Mouse (Mus musculus) stomach, embryonic 16.5 days (tissue): Measurements from ENCODE around the gene Slco2a1. TPM values are rescaled to one million over a fixed set of nuclear protein-coding genes. Genes with fewer than 3 reads are reported as not detected.
A peak's percentile ranks its signal among the peaks of the same experiment; 100 is the strongest.

ENCODE experiments used
- ATAC-seq: fragments of 200-750 bp; cut with Nextera tagmentation; 2 replicates; pipeline ENCODE4 v1.8.0; 2017; ENCODE audit warnings: moderate number of reproducible peaks, moderate TSS enrichment; ENCODE audit not compliant: insufficient read depth, low FRiP score
- H3K27ac ChIP-seq: fragments of 300-500 bp; sonication (generic); 2 replicates; pipeline ENCODE4 v1.5.1; 2014; ENCODE audit warnings: low read length
- H3K27me3 ChIP-seq: fragments of 300-500 bp; sonication (generic); 2 replicates; pipeline ENCODE4 v1.6.1; 2014; ENCODE audit warnings: low read length, control low read depth, mixed read lengths; ENCODE audit not compliant: control insufficient read depth, insufficient read depth
- H3K36me3 ChIP-seq: fragments of 300-500 bp; sonication (generic); 2 replicates; pipeline ENCODE4 v1.6.1; 2014; ENCODE audit warnings: low read length; ENCODE audit not compliant: control insufficient read depth, insufficient read depth
- H3K4me1 ChIP-seq: fragments of 300-500 bp; sonication (generic); 2 replicates; pipeline ENCODE4 v1.6.1; 2014; ENCODE audit warnings: low read length, control low read depth, mixed read lengths; ENCODE audit not compliant: control insufficient read depth, insufficient read depth
- H3K4me2 ChIP-seq: fragments of 300-500 bp; sonication (generic); 2 replicates; pipeline ENCODE4 v1.6.1; 2014; ENCODE audit warnings: low read depth, low read length, mixed read lengths
- H3K4me3 ChIP-seq: fragments of 300-500 bp; sonication (generic); replicated peaks from 2 replicates; pipeline ENCODE4 v1.5.1; 2014; ENCODE audit warnings: mild to moderate bottlenecking, low read length
- H3K9ac ChIP-seq: fragments of 300-500 bp; sonication (generic); 2 replicates; pipeline ENCODE4 v1.6.1; 2014; ENCODE audit warnings: low read length
- H3K9me3 ChIP-seq: fragments of 300-500 bp; sonication (generic); replicated peaks from 2 replicates; pipeline ENCODE4 v1.6.1; 2016; ENCODE audit warnings: low read length, control low read depth; ENCODE audit not compliant: control insufficient read depth
- WGBS: fragments of 180-500 bp; shearing (Covaris S2); extraction: QIAGEN DNeasy Blood & Tissue Kit; methylation state at CpG from one replicate; pipeline ENCODE4 v1.1.7; 2014; 5-methylcytosine and 5-hydroxymethylcytosine counted together
- polyA plus RNA-seq: library from polyadenylated mRNA; unstranded; fragments of >200 nt; fragmentation: Nextera tagmentation; extraction: Ambion mirVana; gene quantifications from 2 replicates; pipeline ENCODE4 v1.2.1, GENCODE M21; 2015

The Slco2a1 gene
- polyA plus RNA-seq, 1 experiment from 2014 or later, result 11.8 TPM

DNA sequence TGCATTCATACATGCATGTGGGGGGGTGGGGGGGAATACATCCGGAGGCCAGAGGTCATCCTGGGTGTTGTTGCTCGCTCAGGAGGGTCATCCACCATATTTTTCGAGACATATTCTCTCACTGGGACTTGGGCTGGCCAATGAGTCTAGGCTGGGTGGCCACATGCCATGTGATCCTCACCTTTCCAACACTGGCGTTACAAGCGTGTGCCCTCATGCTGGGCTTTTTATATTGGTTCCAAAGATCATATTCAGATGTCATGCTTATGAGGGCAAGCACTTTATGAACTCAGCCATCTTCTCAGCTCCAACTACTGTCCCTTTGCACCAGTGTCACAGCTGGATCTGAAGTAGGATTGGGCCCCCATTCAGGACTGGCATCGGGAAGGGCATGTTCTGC, 75.1 kb downstream of the Slco2a1 start:
- WGBS, result 92% methylated on average over 6 of the region's 6 CpGs
- Histone ChIP-seq H3K36me3 (no peaks in the 10 kb centered on the region), H3K27ac (no peak overlapping the region), H3K9me3 (no peaks in the 10 kb centered on the region), H3K27me3 (no peaks in the 10 kb centered on the region), H3K9ac (no peak overlapping the region), H3K4me1 (no peaks in the 10 kb centered on the region), H3K4me2 (no peak overlapping the region), H3K4me3 (no peak overlapping the region)
- ATAC-seq, result no peak

DNA sequence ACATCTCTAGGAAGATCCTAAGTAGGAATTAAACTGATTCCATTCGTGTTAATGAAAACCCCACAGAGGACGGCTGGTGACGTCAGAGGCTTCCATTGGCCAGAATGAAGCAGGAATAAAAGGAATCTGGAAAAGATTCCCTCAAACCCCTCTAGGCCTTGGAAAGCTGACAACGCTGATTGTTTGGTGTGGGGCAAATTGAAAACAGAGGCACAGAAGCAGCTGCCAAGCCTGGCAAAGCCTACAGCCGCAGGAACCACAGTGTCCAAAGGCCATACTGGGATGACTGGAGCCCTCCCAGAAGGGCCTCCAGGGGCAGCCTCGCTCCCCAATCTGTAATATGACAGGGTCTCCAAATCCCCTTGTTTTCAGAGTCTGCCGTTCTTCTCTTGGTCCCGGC, 78.3 kb downstream of the Slco2a1 start:
- Histone ChIP-seq H3K9me3 (no peaks in the 10 kb centered on the region), H3K27me3 (no peaks in the 10 kb centered on the region), H3K36me3 (no peaks in the 10 kb centered on the region), H3K4me3 (no peak overlapping the region), H3K4me1 (no peaks in the 10 kb centered on the region), H3K4me2 (no peak overlapping the region), H3K27ac (no peak overlapping the region), H3K9ac (no peak overlapping the region)
- whole genome bisulfite sequencing, result 81% methylated on average over 8 of the region's 8 CpGs
- ATAC-seq, result no peak

DNA sequence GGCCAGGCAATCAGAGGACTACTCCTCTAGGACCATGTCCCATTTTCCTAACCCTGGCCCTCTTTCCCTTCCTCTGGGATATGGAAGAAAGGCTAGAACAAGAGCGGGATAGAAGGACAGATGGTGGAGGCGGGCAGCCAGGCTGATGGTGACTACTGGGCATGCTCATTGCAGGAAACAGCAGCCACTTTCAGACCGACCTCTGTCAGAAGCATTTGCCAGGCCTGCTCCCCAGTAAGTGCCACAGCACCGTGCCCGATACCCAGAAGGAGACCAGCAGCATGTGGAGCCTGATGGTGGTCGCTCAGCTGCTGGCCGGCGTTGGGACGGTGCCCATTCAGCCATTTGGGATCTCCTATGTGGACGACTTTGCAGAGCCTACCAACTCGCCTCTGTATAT, 79.1 kb downstream of the Slco2a1 start:
- no peaks in the 10 kb centered on the region for H3K27me3 ChIP-seq
- H3K4me2 ChIP-seq, result no peak overlapping the region
- no peak overlapping the region for H3K9ac ChIP-seq
- no peak overlapping the region for H3K4me3 ChIP-seq
- ATAC-seq, result no peak
- no peaks in the 10 kb centered on the region for H3K36me3 ChIP-seq
- no peak overlapping the region for H3K27ac ChIP-seq
- WGBS, result 87% methylated on average over 11 of the region's 11 CpGs
- H3K4me1 ChIP-seq, result no peaks in the 10 kb centered on the region
- no peaks in the 10 kb centered on the region for H3K9me3 ChIP-seq

- 90% methylated on average over 8 of the region's 8 CpGs for WGBS
- H3K36me3 ChIP-seq, result no peaks in the 10 kb centered on the region
- H3K4me2 ChIP-seq, result no peak overlapping the region
- H3K4me1 ChIP-seq, result no peaks in the 10 kb centered on the region
- H3K9ac ChIP-seq, result no peak overlapping the region
- no peaks in the 10 kb centered on the region for H3K9me3 ChIP-seq
- no peak overlapping the region for H3K4me3 ChIP-seq
- no peak overlapping the region for H3K27ac ChIP-seq
- H3K27me3 ChIP-seq, result no peaks in the 10 kb centered on the region
- ATAC-seq, result no peak
Measured at GRCm38 (mm10) chr9:103068769-103069168, 80.3 kb downstream of the Slco2a1 start.

GRCm38 (mm10) chr9:103071541-103072203, 83.2 kb downstream of the Slco2a1 start:
- H3K9me3 ChIP-seq, result no peaks in the 10 kb centered on the region
- H3K4me2 ChIP-seq, result no peak overlapping the region
- ATAC-seq, result peak; percentile 46; the same call in 1 of the 2 replicates
- H3K27ac ChIP-seq, result 0 out of 2 replicates have a peak overlapping the region, but pooled peaks have one; percentile 16
- WGBS, result 63% methylated on average over 7 of the region's 7 CpGs
- H3K9ac ChIP-seq, result no peak overlapping the region
- no peaks in the 10 kb centered on the region for H3K36me3 ChIP-seq
- no peaks in the 10 kb centered on the region for H3K4me1 ChIP-seq
- no peaks in the 10 kb centered on the region for H3K27me3 ChIP-seq
- H3K4me3 ChIP-seq, result no peak overlapping the region

- Histone ChIP-seq H3K4me2 (no peak overlapping the region), H3K9ac (no peak overlapping the region), H3K4me1 (no peaks in the 10 kb centered on the region), H3K4me3 (no peak overlapping the region), H3K27me3 (no peaks in the 10 kb centered on the region), H3K36me3 (no peaks in the 10 kb centered on the region), H3K9me3 (no peaks in the 10 kb centered on the region), H3K27ac (no peak overlapping the region)
- 85% methylated on average over 6 of the region's 6 CpGs for WGBS
- 0 out of 2 replicates have a peak, but pooled peaks have one; percentile 5 for ATAC-seq
Measured at GRCm38 (mm10) chr9:103072204-103072599, 83.7 kb downstream of the Slco2a1 start.

GRCm38 (mm10) chr9:103072926-103073515, 84.5 kb downstream of the Slco2a1 start:
- Histone ChIP-seq H3K4me3 (no peak overlapping the region), H3K27ac (no peak overlapping the region), H3K4me1 (no peaks in the 10 kb centered on the region), H3K4me2 (no peak overlapping the region), H3K36me3 (no peaks in the 10 kb centered on the region), H3K9me3 (no peaks in the 10 kb centered on the region), H3K27me3 (no peaks in the 10 kb centered on the region), H3K9ac (no peak overlapping the region)
- ATAC-seq, result no peak
- WGBS, result 75% methylated on average over 11 of the region's 11 CpGs

DNA sequence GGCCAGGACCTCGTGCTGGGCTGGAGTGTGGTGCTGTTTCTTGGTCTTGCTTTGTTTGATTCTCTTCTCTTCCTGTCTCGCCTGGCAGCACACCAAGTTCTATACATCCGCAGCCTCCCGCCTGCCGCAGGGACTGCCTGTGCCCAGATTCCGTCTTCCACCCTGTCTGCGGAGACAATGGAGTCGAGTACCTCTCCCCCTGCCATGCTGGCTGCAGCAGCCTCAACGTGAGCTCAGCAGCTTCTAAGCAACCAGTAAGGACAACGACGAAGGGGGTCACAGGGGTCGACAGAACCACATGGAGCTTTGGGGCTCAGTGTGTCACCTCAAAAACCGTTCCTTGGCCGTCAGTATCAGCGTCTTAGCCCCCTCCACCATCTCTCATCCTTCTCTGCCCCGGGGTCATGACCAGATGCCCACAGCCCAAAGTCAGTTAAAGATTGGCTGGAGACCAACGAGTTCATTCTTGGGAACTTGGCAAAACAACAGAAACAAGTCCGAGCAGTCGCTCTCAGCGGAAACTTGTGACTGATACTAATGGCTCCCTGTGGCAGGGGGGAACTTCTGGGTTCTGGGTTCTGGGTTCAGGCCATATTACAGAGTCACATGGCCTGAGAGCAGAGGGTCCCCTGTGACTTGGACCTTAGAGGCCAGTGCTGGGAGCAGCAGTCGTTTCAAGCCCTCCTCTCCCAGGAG, 88.5 kb downstream of the Slco2a1 start:
- Histone ChIP-seq H3K27ac (no peak overlapping the region), H3K9ac (no peak overlapping the region), H3K9me3 (no peaks in the 10 kb centered on the region), H3K4me2 (no peak overlapping the region), H3K36me3 (no peaks in the 10 kb centered on the region), H3K4me3 (no peak overlapping the region), H3K27me3 (no peaks in the 10 kb centered on the region), H3K4me1 (no peaks in the 10 kb centered on the region)
- 73% methylated on average over 21 of the region's 21 CpGs for WGBS
- peak; percentile 42; the same call in 1 of the 2 replicates for ATAC-seq

DNA sequence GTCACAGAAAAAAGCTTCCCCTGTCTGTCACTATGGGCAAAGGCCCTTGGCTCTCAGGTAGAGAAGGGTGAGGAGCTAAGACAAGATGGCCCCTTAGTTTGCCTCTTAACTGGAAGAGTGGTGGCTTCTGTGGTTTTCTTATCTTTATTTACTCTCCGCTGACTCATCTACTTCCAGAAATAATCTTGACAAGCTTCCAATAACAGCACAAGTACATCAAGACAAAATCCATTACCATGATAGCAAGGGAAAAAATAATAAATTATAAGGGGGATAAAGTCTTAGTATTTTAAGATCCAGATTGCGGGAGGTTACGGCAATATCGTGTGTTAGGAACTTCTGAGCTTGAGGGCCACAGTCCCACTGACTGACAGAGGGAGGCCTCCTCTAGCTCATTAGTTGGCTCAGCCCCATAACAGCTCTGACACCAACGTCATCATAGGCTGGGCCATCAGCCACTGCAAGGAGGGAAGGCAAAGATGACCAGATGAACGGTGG, 89.7 kb downstream of the Slco2a1 start:
- no peak overlapping the region for H3K9ac ChIP-seq
- no peaks in the 10 kb centered on the region for H3K36me3 ChIP-seq
- no peaks in the 10 kb centered on the region for H3K27me3 ChIP-seq
- no peaks in the 10 kb centered on the region for H3K9me3 ChIP-seq
- 68% methylated on average over 6 of the region's 6 CpGs for WGBS
- no peak overlapping the region for H3K4me3 ChIP-seq
- no peaks in the 10 kb centered on the region for H3K4me1 ChIP-seq
- no peak overlapping the region for H3K4me2 ChIP-seq
- H3K27ac ChIP-seq, result no peak overlapping the region
- ATAC-seq, result no peak
